Mouse (Mus musculus): ENCODE results near the gene Adssl1. TPM values are rescaled to one million over a fixed set of nuclear protein-coding genes. Genes with fewer than 3 reads are reported as not detected.

The Adssl1 gene
- polyA plus RNA-seq, 1 experiment, result 34.5 TPM

GRCm38 (mm10) chr12:112665881-112666544, 46.2 kb downstream of the Adssl1 start:
- no peak overlapping the region for H3K27ac ChIP-seq (replicated peaks; ENCODE audit: low read depth, low read length)
- H3K4me1 ChIP-seq (ENCODE audit: control insufficient read depth, insufficient read depth, insufficient read length, low read length), result peaks cover 46% of the 10 kb centered on the region
- no peak overlapping the region for H3K4me3 ChIP-seq (ENCODE audit: insufficient read depth, low read depth, low read length)

- H3K4me1 ChIP-seq (ENCODE audit: control insufficient read depth, insufficient read depth, insufficient read length, low read length), result peaks cover 62% of the 10 kb centered on the region
- H3K27ac ChIP-seq (replicated peaks; ENCODE audit: low read depth, low read length), result peak overlapping the region; percentile 65
- H3K4me3 ChIP-seq (ENCODE audit: insufficient read depth, low read depth, low read length), result peak overlapping the region; percentile 27; the same call in 1 of the 2 replicates
Observed at GRCm38 (mm10) chr12:112667619-112668297, 47.9 kb downstream of the Adssl1 start.

DNA sequence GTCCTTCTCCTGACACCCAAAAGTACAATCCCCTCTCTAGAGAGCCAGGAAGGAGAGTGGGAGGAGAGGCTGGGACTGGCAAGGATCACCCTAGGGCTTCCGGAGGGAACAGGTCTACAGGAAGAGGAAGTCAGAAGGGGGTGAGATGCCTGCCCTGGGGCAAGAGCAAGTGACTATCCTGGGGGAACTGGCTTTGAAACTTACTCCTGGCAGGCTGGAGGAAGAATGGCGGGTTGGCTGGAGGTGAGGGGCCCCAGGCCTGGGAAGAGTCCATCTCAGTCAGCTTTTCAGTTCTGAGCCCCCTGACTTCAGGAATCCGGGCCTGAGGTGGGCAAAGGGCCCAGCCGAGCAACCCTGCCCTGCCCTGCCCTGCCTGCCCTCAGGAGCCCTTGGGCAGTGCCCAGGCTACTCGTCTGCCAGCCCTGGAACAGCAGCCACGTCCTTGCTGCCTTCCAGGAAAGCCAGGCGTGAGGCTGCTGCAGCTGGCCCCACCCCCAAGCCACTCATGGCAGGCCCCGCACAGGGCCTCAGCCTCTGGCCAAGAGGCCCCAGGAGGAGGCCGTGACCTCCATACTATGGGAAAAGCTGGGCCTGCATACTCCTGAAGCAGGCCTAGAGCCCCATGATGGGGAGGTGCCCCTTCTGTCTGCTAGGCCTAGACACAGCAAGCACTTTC, 51.0 kb downstream of the Adssl1 start:
- Histone ChIP-seq H3K4me1 (ENCODE audit: control insufficient read depth, insufficient read depth, insufficient read length, low read length) (peaks cover 57% of the 10 kb centered on the region), H3K4me3 (ENCODE audit: insufficient read depth, low read depth, low read length) (no peak overlapping the region), H3K27ac (replicated peaks; ENCODE audit: low read depth, low read length) (no peak overlapping the region)

- Histone ChIP-seq H3K27ac (replicated peaks; ENCODE audit: low read depth, low read length) (no peak overlapping the region), H3K4me3 (ENCODE audit: insufficient read depth, low read depth, low read length) (peak overlapping the region; percentile 1; the same call in 1 of the 2 replicates), H3K4me1 (ENCODE audit: control insufficient read depth, insufficient read depth, insufficient read length, low read length) (peaks cover 52% of the 10 kb centered on the region)
Observed at GRCm38 (mm10) chr12:112671891-112672290, 52.0 kb downstream of the Adssl1 start.

DNA sequence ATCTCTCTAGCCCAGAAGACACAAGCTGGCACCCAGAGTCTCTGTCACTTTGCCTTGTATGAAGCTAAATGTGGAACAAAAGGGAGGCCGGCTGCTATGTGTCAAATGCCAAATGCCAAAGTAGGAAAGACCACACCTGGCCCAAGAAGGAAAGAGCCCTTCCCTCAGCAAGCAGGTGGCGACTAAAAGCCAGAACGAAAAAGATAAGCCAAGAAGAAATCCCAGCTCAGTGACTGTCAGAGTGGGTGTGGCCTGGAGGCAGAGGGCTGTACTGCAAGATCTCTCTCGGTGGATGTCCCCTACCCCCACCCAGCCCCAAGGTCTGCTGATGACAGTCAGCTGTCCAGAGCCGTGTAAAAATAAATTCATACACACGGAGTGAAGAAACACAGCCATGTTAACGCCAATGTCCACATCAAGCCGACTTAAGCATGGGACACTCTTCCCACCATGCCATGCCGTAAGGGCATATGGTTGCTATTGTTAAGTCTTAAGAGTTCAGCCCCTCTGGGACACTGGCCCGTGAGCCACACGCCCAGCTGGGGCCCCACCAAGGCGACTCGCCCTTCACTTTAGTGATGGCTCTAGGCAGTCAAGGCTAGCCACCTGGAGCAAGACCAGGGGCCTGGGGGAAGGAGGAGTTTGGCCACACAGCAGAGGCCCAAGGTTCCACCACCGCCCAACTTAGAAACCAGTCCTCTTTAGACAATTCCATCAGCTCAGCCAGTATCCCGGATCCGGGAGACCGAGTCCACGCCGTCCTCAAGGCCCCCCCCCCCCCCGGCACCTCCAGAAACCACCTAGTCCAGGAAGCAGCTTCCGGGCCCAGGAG, 53.1 kb downstream of the Adssl1 start:
- H3K27ac ChIP-seq (replicated peaks; ENCODE audit: low read depth, low read length), result peak overlapping the region; percentile 88
- peaks cover 45% of the 10 kb centered on the region for H3K4me1 ChIP-seq (ENCODE audit: control insufficient read depth, insufficient read depth, insufficient read length, low read length)
- peak overlapping the region; percentile 93 for H3K4me3 ChIP-seq (ENCODE audit: insufficient read depth, low read depth, low read length)

DNA sequence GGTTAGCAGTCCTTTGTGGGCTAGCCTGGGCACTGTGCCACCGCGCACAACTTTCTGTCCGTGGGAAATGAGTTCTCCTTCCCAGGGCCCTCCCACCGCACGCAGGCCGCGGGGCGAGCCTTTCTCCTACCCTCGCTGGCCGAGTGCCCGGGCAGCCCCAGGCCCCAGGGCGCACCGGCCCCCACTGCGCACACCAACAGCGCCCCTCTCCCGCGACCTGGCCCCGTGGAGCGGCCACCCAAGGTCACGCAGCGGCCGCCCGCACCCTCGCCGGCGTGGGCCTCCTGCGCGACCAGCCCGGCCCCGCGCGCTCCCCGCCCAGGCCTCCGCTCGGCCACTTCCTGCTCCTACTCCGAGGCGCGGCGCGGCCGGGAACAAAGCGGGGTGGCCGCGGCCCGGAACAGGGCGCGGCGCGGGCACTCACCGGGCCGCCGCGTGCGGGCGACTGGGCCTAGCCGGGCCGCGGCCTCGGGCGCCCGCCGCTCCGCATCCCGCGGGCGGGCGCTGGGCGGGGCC, 53.8 kb downstream of the Adssl1 start:
- H3K27ac ChIP-seq (replicated peaks; ENCODE audit: low read depth, low read length), result peak overlapping the region; percentile 88
- H3K4me3 ChIP-seq (ENCODE audit: insufficient read depth, low read depth, low read length), result peak overlapping the region; percentile 93
- H3K4me1 ChIP-seq (ENCODE audit: control insufficient read depth, insufficient read depth, insufficient read length, low read length), result peaks cover 39% of the 10 kb centered on the region

DNA sequence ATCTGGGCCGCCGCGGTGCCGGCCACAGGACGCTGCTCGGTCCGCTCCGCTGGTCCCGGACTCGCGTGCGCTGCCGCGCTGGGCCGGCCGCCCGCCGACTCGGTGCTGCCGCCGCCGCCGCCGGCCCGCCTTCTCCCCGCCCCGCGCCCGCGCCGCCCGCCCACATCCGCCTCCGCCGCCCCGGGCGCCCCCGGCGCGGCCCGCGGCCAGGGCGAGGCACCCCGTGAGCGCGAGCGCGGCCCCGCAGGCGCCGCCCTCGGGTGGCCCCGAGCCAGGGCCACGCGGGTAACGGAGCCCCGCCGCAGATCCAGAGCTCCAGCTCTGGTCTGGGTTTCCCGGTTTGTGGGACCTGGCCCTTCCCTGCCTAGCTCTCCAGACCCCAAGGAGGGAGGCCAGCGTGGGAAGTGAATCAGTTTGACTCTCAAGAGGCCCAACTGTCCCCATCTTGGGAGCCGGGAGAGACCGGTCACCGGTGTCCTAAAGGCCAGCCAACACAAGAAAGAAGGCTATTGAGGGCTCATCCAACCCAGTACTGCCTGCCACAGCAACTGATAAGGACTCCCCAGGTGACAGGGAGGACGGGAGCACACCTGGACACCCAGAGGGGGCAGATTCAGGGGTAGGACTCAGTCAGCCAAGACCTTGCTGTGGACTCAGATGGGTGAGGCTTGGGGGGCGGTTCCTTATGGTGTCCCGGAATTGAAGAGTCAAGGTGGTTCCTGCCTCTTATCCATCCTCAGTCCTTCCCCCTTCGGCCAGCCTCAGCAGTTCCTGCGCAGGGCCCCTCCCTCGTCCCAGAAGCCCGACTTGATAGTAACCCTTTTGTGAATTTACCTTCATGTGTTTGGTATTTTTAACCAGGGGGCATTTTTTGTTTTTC, 54.5 kb downstream of the Adssl1 start, which contains the start of gene Akt1:
Gene Akt1, minus strand, starts transcription at position 753 of the 880 bp plus-strand sequence.
- peaks cover 32% of the 10 kb centered on the region for H3K4me1 ChIP-seq (ENCODE audit: control insufficient read depth, insufficient read depth, insufficient read length, low read length)
- peak within 1 kb of the TSS; percentile 93 for H3K4me3 ChIP-seq (ENCODE audit: insufficient read depth, low read depth, low read length)
- peak within 1 kb of the TSS; percentile 88 for H3K27ac ChIP-seq (replicated peaks; ENCODE audit: low read depth, low read length)

DNA sequence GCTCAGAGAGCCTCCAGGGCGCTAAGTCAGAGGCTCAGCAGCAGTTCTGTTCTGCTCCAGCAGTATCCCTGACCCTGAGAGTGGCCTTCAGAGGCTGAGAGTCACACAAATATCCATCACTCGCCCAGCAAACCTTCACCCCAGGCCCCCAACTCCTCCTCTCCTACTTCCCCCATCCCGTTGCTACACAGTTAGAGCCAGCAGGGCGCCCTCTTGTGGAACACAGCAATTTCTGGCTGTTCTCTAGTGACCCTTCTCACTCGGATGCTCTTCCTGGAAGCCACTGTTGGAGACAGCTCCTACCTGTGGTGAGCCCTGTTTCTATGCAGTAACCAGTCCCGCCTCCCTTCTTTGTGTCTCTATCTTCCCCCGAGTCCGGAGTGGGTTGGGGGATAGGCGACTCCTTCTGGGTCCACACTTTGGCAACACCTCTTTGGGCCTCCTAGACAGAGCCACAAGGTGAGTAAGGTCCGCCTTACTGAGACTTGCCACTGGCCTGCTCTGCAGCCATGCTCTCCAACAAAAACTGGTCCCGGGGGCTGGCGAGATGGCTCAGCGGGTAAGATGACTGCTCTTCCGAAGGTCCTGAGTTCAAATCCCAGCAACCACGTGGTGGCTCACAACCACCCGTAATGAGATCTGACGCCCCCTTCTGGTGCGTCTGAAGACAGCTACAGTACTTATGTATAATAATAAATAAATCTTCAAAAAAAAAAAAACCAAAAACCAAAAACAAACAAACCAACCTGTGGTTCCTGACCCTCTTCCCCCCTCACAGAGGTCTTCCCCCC, 55.6 kb downstream of the Adssl1 start:
- no peak overlapping the region for H3K27ac ChIP-seq (replicated peaks; ENCODE audit: low read depth, low read length)
- 0 out of 2 replicates have a peak overlapping the region, but pooled peaks have one; percentile 93 for H3K4me3 ChIP-seq (ENCODE audit: insufficient read depth, low read depth, low read length)
- peaks cover 28% of the 10 kb centered on the region for H3K4me1 ChIP-seq (ENCODE audit: control insufficient read depth, insufficient read depth, insufficient read length, low read length)

DNA sequence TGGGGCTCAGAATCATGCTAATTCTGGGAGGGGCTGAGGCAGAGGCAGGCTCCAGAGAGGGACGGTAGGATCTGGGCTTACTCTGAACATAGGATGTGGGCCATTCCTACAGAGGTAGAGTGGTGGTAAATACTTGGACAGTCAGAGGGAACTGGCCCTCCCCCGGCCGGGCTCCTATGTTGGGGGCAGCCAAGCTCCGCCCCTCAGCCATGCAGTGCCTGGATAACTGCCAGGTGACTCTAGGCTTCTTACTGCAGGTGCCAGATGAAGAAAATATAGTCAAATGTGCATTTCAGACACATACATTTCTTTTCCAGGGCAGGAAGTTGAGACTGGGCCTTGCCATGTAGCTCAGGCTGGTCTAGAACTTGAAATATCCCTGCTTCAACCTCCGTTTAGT, 57.2 kb downstream of the Adssl1 start:
- Histone ChIP-seq H3K27ac (replicated peaks; ENCODE audit: low read depth, low read length) (no peak overlapping the region), H3K4me3 (ENCODE audit: insufficient read depth, low read depth, low read length) (no peak overlapping the region), H3K4me1 (ENCODE audit: control insufficient read depth, insufficient read depth, insufficient read length, low read length) (peaks cover 11% of the 10 kb centered on the region)

DNA sequence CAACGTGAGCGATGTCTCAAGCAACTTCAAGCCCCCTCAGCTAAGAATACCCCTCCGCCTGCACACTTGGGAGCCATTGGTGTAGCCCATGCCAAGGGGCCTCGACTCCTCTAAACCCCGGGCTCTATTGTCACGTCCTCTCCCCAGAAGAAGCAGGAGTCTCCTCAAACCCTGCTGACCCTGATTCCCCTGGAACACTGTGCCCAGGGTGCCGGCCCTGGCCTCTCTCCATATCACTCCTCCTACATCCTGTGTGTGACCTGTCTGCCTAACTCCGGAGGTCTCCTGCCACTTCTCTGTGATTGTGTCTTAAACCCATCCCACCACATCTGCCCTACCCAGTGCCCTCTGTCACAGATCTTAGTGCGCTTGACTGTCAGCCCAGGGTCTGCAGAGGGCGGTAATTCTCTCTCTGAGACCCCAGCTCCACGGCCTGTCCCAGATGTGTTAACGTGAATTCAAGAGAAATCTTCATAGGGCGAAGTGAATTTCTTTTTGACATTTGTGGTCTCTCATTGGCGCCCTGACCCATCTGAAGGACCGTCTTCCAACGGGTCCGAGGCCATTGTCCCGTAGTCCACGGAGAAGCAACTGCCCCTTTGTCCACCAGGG, 58.2 kb downstream of the Adssl1 start:
- H3K4me3 ChIP-seq (ENCODE audit: insufficient read depth, low read depth, low read length), result peak overlapping the region; percentile 82
- H3K4me1 ChIP-seq (ENCODE audit: control insufficient read depth, insufficient read depth, insufficient read length, low read length), result peaks cover 3% of the 10 kb centered on the region
- H3K27ac ChIP-seq (replicated peaks; ENCODE audit: low read depth, low read length), result peak overlapping the region; percentile 46

DNA sequence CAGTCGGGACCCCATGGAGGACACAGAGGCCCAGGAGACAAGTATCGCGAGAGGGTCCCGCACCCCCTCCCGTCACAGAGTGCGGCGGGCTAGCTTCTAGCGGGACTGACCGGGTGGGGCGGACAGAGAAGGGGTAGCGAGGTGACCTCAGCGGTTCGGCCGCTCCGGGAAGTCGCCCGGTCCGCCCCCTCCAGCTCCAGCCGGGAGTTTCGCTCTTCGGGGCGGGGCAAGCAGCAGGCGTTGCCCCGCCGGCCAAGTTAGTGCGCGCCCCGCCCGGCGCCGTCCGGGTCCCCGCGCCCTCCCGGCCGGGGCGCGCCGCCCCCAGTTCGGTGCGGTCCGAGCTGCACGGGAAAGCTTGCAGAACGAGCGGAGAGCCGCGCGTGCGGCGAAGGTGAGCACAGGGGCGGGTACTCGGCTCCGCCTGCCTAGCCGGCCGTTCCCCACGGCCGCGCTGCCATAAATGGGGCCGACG, 58.7 kb downstream of the Adssl1 start, which contains the start of gene Zbtb42:
Gene Zbtb42, plus strand, starts transcription at position 274 of the 472 bp plus-strand sequence.
- H3K4me1 ChIP-seq (ENCODE audit: control insufficient read depth, insufficient read depth, insufficient read length, low read length), result peaks cover 2% of the 10 kb centered on the region; the same call in 1 of the 2 replicates
- H3K27ac ChIP-seq (replicated peaks; ENCODE audit: low read depth, low read length), result peak within 1 kb of the TSS; percentile 46
- peak within 1 kb of the TSS; percentile 82 for H3K4me3 ChIP-seq (ENCODE audit: insufficient read depth, low read depth, low read length)

GRCm38 (mm10) chr12:112679027-112679996, 59.5 kb downstream of the Adssl1 start:
- Histone ChIP-seq H3K4me1 (ENCODE audit: control insufficient read depth, insufficient read depth, insufficient read length, low read length) (peaks cover 2% of the 10 kb centered on the region; the same call in 1 of the 2 replicates), H3K4me3 (ENCODE audit: insufficient read depth, low read depth, low read length) (peak overlapping the region; percentile 82), H3K27ac (replicated peaks; ENCODE audit: low read depth, low read length) (no peak overlapping the region)
